Mouse (Mus musculus) CH12.LX (cell line): ENCODE measurements around the gene Dcdc2a. TPM values are rescaled to one million over a fixed set of nuclear protein-coding genes. Genes with fewer than 3 reads are reported as not detected.

ENCODE experiments used
- DNase-seq: peaks from one replicate; pipeline ENCODE4 v3.0.0-alpha.2; 2013; ENCODE audit errors: extremely low read depth
- H3K27ac ChIP-seq: 2 replicates; pipeline ENCODE4 v1.5.1; 2012; ENCODE audit warnings: low read depth, mild to moderate bottlenecking, control low read depth, moderate library complexity; ENCODE audit not compliant: insufficient read depth
- H3K27me3 ChIP-seq: replicated peaks from 2 replicates; pipeline ENCODE3; 2012; ENCODE audit warnings: inconsistent platforms
- H3K36me3 ChIP-seq, 2 experiments: replicated peaks in 1 of 2; 2 replicates each; pipeline versions ENCODE3 to v1.6.1; 2012; ENCODE audit warnings: inconsistent platforms in 1 of 2, low read length in 1 of 2, mild to moderate bottlenecking in 1 of 2, mixed read lengths in 1 of 2, moderate library complexity in 1 of 2; ENCODE audit not compliant: control insufficient read depth in 1 of 2, insufficient read depth in 1 of 2
- H3K4me1 ChIP-seq, 2 experiments: 2 replicates each; pipeline ENCODE4 v1.6.1; 2012; ENCODE audit warnings: inconsistent platforms in 1 of 2, moderate library complexity in 1 of 2; ENCODE audit not compliant: insufficient read depth in 2 of 2, control insufficient read depth in 1 of 2
- H3K4me2 ChIP-seq: 2 replicates; pipeline ENCODE4 v1.6.1; 2012; ENCODE audit warnings: low read depth, mild to moderate bottlenecking, control low read depth; ENCODE audit not compliant: poor library complexity, insufficient read depth, severe bottlenecking
- H3K4me3 ChIP-seq, 3 experiments: fragments of 150-350 bp in 1 of 3; sonication (generic) in 1 of 3; replicated peaks in 1 of 3; 2 replicates each; pipeline versions ENCODE3 to v1.5.1; 2011 to 2012; ENCODE audit warnings: low read depth in 2 of 3, low read length in 2 of 3, mild to moderate bottlenecking in 2 of 3, moderate library complexity in 2 of 3, control low read depth in 1 of 3, improper control_type of control experiment in 1 of 3, inconsistent platforms in 1 of 3, mixed read lengths in 1 of 3; ENCODE audit not compliant: poor library complexity in 1 of 3
- H3K79me2 ChIP-seq: replicated peaks from 2 replicates; pipeline ENCODE4 v1.6.1; 2012; ENCODE audit warnings: mild to moderate bottlenecking, moderate library complexity; ENCODE audit not compliant: control insufficient read depth, poor library complexity, insufficient read depth, severe bottlenecking; ENCODE audit errors: extremely low read depth
- H3K9ac ChIP-seq: 2 replicates; pipeline ENCODE4 v1.6.1; 2012; ENCODE audit warnings: low read depth, mild to moderate bottlenecking, control low read depth, moderate library complexity; ENCODE audit not compliant: insufficient read depth
- H3K9me3 ChIP-seq: replicated peaks from 2 replicates; pipeline ENCODE3; 2012; ENCODE audit warnings: low read length, inconsistent platforms, mixed read lengths
- BHLHE40 ChIP-seq: IDR thresholded peaks from 2 replicates; pipeline ENCODE4 v1.6.1; 2011; ENCODE audit warnings: mild to moderate bottlenecking, low read depth, low read length, improper control_type of control experiment
- CHD1 ChIP-seq: IDR thresholded peaks from 2 replicates; pipeline ENCODE4 v1.6.1; 2012; ENCODE audit warnings: low read depth, low read length, improper control_type of control experiment, inconsistent platforms
- E2F4 ChIP-seq: IDR thresholded peaks from 2 replicates; pipeline ENCODE4 v1.6.1; 2011; ENCODE audit warnings: low read depth, low read length, improper control_type of control experiment; ENCODE audit not compliant: insufficient replicate concordance
- GABPA ChIP-seq: IDR thresholded peaks from 2 replicates; pipeline ENCODE4 v1.6.1; 2012; ENCODE audit warnings: low read depth, low read length, improper control_type of control experiment, inconsistent platforms; ENCODE audit not compliant: insufficient replicate concordance
- HCFC1 ChIP-seq: IDR thresholded peaks from 2 replicates; pipeline ENCODE4 v1.6.1; 2012; ENCODE audit warnings: low read depth, mild to moderate bottlenecking, inconsistent platforms, low read length, improper control_type of control experiment
- IRF4 ChIP-seq: IDR thresholded peaks from 2 replicates; pipeline ENCODE4 v1.6.1; 2014; ENCODE audit warnings: low read depth, mild to moderate bottlenecking, inconsistent platforms, low read length, improper control_type of control experiment
- JUND ChIP-seq: conservative IDR thresholded peaks from 2 replicates; pipeline ENCODE4 v1.6.1; 2011; ENCODE audit warnings: low read depth, low read length, improper control_type of control experiment
- MAX ChIP-seq: IDR thresholded peaks from 2 replicates; pipeline ENCODE4 v1.6.1; 2011; ENCODE audit warnings: low read length, improper control_type of control experiment
- MAZ ChIP-seq: IDR thresholded peaks from 2 replicates; pipeline ENCODE4 v1.6.1; 2012; ENCODE audit warnings: low read depth, mild to moderate bottlenecking, inconsistent platforms, low read length, improper control_type of control experiment, moderate library complexity
- MXI1 ChIP-seq: IDR thresholded peaks from 2 replicates; pipeline ENCODE4 v1.6.1; 2011; ENCODE audit warnings: mild to moderate bottlenecking, low read depth, low read length, improper control_type of control experiment
- MYC ChIP-seq: IDR thresholded peaks from 2 replicates; pipeline ENCODE4 v1.6.1; 2011; ENCODE audit warnings: low read depth, mild to moderate bottlenecking, improper control_type of control experiment, low read length
- POLR2AphosphoS2 ChIP-seq: IDR thresholded peaks from 2 replicates; pipeline ENCODE4 v1.6.1; 2011; ENCODE audit warnings: low read depth, low read length, improper control_type of control experiment
- RCOR1 ChIP-seq: conservative IDR thresholded peaks from 2 replicates; pipeline ENCODE4 v1.6.1; 2012; ENCODE audit warnings: low read depth, mild to moderate bottlenecking, inconsistent platforms, low read length, improper control_type of control experiment
- SMC3 ChIP-seq: IDR thresholded peaks from 2 replicates; pipeline ENCODE4 v1.6.1; 2011; ENCODE audit warnings: low read depth, low read length, improper control_type of control experiment
- UBTF ChIP-seq: IDR thresholded peaks from 2 replicates; pipeline ENCODE4 v1.6.1; 2012; ENCODE audit warnings: low read depth, mild to moderate bottlenecking, inconsistent platforms, low read length, improper control_type of control experiment, moderate library complexity
- USF1 ChIP-seq: IDR thresholded peaks from 2 replicates; pipeline ENCODE4 v1.6.1; 2014; ENCODE audit warnings: low read depth, mild to moderate bottlenecking, inconsistent platforms, low read length, improper control_type of control experiment
- ZC3H11A ChIP-seq: IDR thresholded peaks from 2 replicates; pipeline ENCODE4 v1.6.1; 2012; ENCODE audit warnings: low read depth, mild to moderate bottlenecking, inconsistent platforms, low read length, improper control_type of control experiment
- ZMIZ1 ChIP-seq: IDR thresholded peaks from 2 replicates; pipeline ENCODE4 v1.6.1; 2012; ENCODE audit warnings: low read depth, mild to moderate bottlenecking, inconsistent platforms, low read length, improper control_type of control experiment
- dilution Hi-C: fragments of 300-500 bp; cut with MboI; formaldehyde crosslinking; loops from 2 replicates; pipeline ENCODE4 v1.14.3; 2020; ENCODE audit warnings: low sequenced_read_pairs; ENCODE audit not compliant: extremely low pct_unique_long_range_greater_than_20kb, extremely low pct_ligation_motif_present
- in situ Hi-C: fragments of 300-500 bp; cut with MboI; formaldehyde crosslinking; loops from 3 replicates; pipeline ENCODE4 v1.14.3; 2019; ENCODE audit warnings: low sequenced_read_pairs, low pct_ligation_motif_present, low pct_unique_long_range_greater_than_20kb, mixed read lengths
- polyA plus RNA-seq: library from polyadenylated mRNA; unstranded; fragments of >175 nt; gene quantifications from 2 replicates; pipeline ENCODE4 v1.2.1, GENCODE M21; 2012; ENCODE audit warnings: low read depth; ENCODE audit not compliant: insufficient read length
- total RNA-seq, 2 experiments: library from RNA; depleted of rRNA; stranded (reverse); fragments of 300-350 nt in 1 of 2; fragments of >200 nt in 1 of 2; gene quantifications; 2 replicates each; pipeline ENCODE4 v1.2.3; 2012 to 2014

Gene Dcdc2a
- total and polyA plus RNA-seq, 3 experiments = not detected

GRCm38 (mm10) chr13:25100581-25100980 is 44.8 kb downstream of the Dcdc2a start:
- no peaks in the 10 kb centered on the region for H3K9me3 ChIP-seq
- in situ Hi-C loops = no loop called here
- H3K36me3 ChIP-seq = no peaks in the 10 kb centered on the region
- no peak for TF ChIP-seq RCOR1
- no peak for TF ChIP-seq MAZ
- TF ChIP-seq E2F4 = no peak
- TF ChIP-seq ZMIZ1 = no peak
- no peak for TF ChIP-seq UBTF
- no peak for TF ChIP-seq USF1
- TF ChIP-seq POLR2AphosphoS2 = no peak
- TF ChIP-seq SMC3 = no peak
- no peak for TF ChIP-seq MXI1
- TF ChIP-seq MYC = no peak
- TF ChIP-seq BHLHE40 = no peak
- H3K4me2 ChIP-seq = no peak overlapping the region
- DNase-seq = no peak
- H3K4me1 ChIP-seq = peaks cover 0 to 16% of the 10 kb centered on the region in 2 experiments; a peak in 2 of 4 replicates
- no peak overlapping the region for H3K27ac ChIP-seq
- H3K4me3 ChIP-seq = no peak overlapping the region
- no peak overlapping the region for H3K9ac ChIP-seq
- dilution Hi-C loops = no loop called here
- no peaks in the 10 kb centered on the region for H3K27me3 ChIP-seq
- no peaks in the 10 kb centered on the region for H3K79me2 ChIP-seq

DNA sequence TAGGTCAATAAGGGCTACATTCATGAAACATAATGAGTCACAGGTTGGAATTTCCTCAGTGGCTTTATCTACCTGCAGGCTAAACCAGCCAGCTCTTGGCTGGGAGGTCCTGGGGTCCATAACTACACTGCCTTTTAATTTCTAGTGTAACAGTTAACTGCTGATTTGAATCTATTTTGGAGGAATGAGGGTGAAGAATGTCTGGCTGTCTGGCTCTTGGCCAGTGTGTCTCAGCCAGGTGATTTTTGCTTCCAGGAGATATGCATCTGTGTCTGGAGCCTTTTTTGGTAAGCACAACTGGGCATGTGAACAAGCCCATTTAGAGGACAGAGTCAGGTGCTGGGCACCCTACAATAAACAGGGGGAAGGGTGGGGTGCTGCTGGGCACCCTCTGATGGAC is 49.9 kb downstream of the Dcdc2a start:
- peaks cover 2 to 4% of the 10 kb centered on the region in 2 experiments; a peak in 3 of 4 replicates for H3K4me1 ChIP-seq
- dilution Hi-C loops (no loop called here), in situ Hi-C loops (no loop called here)
- no peak overlapping the region for H3K27ac ChIP-seq
- no peaks in the 10 kb centered on the region for H3K36me3 ChIP-seq
- no peak overlapping the region for H3K4me2 ChIP-seq
- no peak overlapping the region for H3K4me3 ChIP-seq
- H3K9me3 ChIP-seq = no peaks in the 10 kb centered on the region
- TF ChIP-seq HCFC1 = no peak
- TF ChIP-seq, all 38 proteins: peak for 0
- no peaks in the 10 kb centered on the region for H3K27me3 ChIP-seq
- H3K79me2 ChIP-seq = no peaks in the 10 kb centered on the region
- no peak for DNase-seq
- H3K9ac ChIP-seq = no peak overlapping the region

- Histone ChIP-seq H3K4me3 (no peak overlapping the region), H3K9ac (no peak overlapping the region), H3K27me3 (no peaks in the 10 kb centered on the region), H3K27ac (no peak overlapping the region), H3K79me2 (no peaks in the 10 kb centered on the region), H3K9me3 (no peaks in the 10 kb centered on the region), H3K36me3 (no peaks in the 10 kb centered on the region), H3K4me2 (no peak overlapping the region), H3K4me1 (peaks cover 0 to 3% of the 10 kb centered on the region in 2 experiments; a peak in 1 of 4 replicates)
- in situ Hi-C loops (no loop called here), dilution Hi-C loops (no loop called here)
- DNase-seq = no peak
- no peak for TF ChIP-seq JUND
- no peak for TF ChIP-seq MAX
- TF ChIP-seq IRF4 = no peak
- TF ChIP-seq ZC3H11A = no peak
- no peak for TF ChIP-seq POLR2AphosphoS2
- TF ChIP-seq RCOR1 = no peak
- no peak for TF ChIP-seq CHD1
- no peak for TF ChIP-seq ZMIZ1
- no peak for TF ChIP-seq SMC3
- no peak for TF ChIP-seq GABPA
- TF ChIP-seq MAZ = no peak
Measured at GRCm38 (mm10) chr13:25106740-25107139, 50.9 kb downstream of the Dcdc2a start.
